Mouse (Mus musculus) 3134 (cell line): ENCODE measurements at regions not wholly inside any gene's neighbourhood (a gene's known extent, or its start where the extent isn't known, plus 50 kb on each side); places are given as distances from the start of the nearest gene placed in this dataset.

Experiments
- DNase-seq: peaks from one replicate; pipeline ENCODE4 v3.0.0-alpha.2; 2011; ENCODE audit warnings: low spot score; ENCODE audit not compliant: insufficient read length; ENCODE audit errors: extremely low read depth

GRCm38 (mm10) chr1:33044388-33044787, 497.3 kb upstream of the Gm5415 start:
- DNase-seq = no peak

DNA sequence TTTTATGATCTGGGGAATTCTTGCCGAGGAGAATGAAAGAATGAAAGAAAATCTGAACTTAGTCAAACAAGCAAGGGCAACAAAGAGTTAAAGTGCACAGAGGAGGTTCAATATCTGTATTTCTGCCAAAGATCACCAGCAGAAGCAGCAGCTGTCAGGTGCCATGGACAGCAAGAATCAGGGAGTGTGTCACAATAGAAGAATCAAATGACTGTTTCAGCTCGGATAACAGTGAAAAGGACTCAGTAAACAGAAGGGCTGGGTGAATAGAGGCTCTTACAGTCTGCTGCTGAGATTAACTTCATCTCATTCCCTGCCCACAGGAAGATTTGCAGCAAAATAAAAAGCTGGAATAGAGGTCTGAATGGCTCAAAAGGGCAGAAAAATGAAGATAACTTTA, 495.3 kb upstream of the Gm5415 start:
- no peak for DNase-seq

DNA sequence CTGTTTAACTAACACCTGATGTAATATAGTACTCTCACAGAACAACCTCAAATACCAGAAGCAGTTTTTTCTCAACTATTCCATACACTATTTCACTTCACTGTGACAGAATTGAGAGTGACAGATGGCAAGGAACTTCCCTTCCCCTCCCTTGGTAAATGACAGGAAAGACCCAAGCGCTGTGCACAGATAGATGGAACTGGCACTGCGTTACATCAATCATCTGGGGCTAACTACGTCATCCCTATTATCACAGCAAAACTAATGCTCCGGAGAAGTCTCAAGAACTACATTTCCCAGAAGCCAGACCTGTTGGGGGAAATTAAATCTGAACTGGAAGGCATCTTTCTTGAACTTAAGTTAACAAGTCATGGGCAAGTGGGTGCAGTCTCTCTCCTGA, 493.6 kb upstream of the Gm5415 start:
- no peak for DNase-seq

DNA sequence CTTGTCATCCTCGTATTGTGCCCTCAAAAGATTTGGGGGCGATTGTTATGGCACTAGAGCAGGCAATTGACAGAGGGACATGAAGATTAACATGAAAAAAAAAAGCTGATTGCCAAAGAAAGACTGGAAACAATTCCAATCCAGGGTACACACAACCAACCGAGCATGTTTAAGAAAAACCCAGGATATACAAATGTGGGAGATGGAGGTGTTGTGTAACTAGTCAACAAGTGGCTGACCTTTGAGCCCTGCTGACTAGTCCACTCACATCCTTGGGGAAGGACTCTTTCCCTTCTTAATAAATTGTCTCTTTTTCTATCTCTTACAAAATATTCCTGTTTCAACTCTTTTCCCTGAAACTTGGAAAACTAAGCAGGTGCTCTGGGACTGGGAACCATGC, 484.9 kb upstream of the Gm5415 start:
- DNase-seq = no peak

DNA sequence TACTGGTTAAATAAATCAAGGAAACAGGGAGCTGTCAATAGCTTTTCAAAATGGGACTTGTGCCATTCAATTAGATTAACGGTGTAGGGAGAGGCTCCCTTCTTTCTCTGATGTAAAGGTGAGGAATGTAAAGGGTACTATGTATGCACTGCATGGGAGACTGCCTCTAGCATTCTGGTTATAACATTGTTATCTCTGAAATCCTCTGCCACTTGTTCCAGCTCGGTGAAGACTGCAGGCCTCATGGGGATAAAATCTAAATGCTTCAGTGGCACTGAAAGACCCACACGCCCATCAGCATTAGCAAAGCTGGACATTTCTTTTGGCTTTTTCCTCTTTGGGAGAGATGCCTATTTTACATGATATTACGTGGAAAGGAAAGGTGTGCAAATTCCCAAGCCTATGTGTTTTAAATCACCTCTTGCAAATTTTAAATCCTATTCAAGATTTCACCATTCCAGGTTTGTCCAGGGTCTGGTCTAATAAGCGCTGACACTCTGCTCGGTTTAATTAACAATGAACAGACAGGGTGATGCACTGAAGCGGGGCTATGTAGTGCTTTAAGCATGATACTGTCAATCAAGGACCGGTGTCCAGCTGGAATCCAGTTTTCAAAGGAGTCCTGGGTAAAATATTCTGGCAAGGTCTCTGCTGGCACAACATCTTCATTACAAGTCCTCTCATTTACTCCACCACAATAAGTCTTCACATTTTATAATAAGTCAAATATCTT, 479.8 kb upstream of the Gm5415 start:
- DNase-seq = no peak

GRCm38 (mm10) chr1:33025379-33025778, 478.3 kb upstream of the Gm5415 start:
- DNase-seq = no peak

DNA sequence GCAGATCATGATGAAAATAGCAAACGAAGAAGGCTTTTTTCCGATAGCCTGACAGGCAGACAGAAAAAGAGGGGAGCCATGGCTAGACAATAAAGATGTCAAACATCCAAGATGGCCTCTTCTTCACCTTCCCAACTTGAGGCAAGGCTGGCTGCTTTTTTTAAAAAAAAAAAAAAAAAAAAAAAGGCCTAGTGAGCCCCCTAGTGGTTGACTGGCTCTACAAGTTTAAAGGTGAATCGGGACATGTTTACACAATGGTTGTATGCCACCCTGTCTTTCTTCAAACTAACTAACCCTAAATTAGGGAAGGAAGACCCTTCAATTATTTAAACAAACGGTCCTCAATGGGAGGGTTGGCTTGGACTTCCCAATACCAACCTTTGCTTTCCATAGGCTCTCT, 475.8 kb upstream of the Gm5415 start:
- no peak for DNase-seq

DNA sequence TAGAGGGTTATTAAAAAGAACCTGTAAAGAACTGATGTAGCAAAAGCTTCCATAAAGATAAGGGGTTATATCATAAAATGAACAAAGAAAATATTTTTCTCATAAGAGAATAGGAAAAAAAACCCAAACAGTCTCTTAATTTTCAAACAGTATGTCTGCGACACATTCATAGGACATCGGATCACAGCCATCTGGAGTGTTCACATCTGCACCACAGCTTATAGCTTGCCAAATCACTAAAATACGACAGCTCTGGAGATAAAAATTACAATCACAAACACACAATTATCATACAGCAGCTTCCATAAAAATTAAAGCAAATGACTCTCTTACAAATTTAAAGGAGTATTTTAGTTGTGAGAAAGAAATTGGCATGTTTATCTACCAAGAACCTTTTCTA, 456.9 kb upstream of the Gm5415 start:
- no peak for DNase-seq

GRCm38 (mm10) chr1:32964957-32965356, 417.9 kb upstream of the Gm5415 start:
- no peak for DNase-seq

DNA sequence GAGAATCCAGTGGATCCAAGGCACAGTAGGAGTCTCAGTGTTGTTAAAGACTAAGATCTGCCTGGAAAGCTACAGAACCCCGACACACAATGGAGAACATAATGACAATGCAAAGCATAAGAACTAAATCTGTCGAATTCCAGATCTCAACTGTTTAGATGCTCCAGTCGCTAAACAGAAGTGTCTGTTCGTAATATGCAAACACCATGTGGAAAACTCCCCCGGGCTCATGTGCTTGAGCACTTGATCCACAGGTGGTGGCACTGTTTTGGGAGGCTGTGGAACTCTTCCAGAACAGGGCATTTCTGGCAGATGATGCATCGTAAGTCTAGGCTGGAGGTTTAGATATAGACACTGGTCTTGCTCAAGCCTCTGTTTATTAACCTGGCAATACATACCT, 412.2 kb upstream of the Gm5415 start:
- DNase-seq = no peak

GRCm38 (mm10) chr1:32946254-32946653, 399.2 kb upstream of the Gm5415 start:
- DNase-seq = no peak

GRCm38 (mm10) chr1:32930381-32930780, 383.3 kb upstream of the Gm5415 start:
- no peak for DNase-seq

GRCm38 (mm10) chr1:32902437-32902836, 355.3 kb upstream of the Gm5415 start:
- DNase-seq = no peak

DNA sequence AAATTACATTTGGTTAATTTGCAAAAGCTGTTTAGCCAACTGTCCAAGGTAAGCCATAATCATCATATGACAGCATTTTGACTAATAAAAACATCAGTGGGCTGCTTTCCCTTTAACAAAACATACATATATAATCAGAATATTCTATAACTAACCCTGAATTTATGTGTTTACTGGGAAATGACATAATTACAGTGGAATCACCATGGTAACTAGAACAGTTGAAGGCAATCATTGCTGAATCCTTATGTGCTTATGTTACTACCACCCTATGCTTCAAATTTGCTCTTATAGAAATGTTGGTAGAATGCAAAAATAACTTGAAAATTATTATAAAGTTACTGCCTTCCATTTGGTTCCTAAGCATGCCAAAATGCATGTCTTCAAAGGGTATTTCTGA, 340.6 kb upstream of the Gm5415 start:
- no peak for DNase-seq

DNA sequence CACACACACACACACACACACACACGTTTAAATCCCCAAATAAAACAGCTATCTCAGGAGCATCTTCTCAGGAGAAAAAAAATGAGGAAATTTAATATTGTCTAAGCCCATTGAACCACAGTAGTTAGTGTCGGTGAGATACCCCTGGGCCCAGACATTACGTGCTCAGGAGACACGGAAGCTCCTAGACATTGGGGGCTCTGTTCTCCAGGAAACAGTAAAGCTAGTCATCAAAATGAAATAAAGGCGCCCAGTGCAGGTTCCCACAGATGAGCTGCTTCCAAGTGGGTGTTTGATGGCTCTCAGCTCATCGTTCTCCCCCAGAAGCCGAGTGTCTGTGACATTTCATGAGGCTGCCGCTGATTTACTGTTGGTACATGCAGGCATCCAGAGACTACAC, 325.8 kb upstream of the Gm5415 start:
- DNase-seq = no peak

DNA sequence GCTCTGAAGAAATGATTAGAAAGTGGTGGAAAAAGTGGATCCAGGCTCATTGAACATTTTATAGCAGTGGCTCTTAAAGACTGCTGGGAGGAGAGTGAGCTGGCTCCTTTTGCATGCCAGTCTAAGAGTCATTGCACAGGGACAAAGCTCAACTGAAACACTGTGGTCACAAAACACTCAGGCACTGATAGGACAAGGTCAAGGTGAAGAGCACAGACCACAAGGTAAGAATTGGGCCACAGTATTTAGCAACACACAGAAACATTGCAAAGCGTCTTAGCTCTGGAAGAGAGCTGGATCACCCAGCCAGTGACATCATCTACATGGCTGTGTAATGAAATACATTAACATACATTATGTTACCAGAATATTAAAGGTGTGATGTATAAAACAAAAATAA, 319.0 kb upstream of the Gm5415 start:
- no peak for DNase-seq

DNA sequence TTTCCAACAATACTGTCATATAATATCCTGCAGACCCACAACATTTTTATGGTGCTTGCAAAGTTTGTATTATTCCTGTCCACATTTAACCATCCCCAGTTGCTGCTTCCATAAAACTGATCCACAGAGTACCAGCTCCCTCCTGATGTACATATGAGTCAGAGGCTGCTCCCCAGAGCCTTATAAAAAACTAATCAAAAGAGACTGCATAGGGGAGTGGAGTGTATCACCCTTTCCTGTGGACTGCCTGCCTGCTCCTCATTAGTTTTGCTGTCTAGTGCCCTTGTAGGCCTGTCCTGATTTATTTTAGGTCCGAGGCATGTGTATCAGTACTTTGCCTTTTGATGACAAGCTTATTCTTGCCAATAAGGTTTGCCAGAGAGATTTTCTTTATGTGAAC, 310.9 kb upstream of the Gm5415 start:
- no peak for DNase-seq
